Mouse (Mus musculus) liver, embryonic 14.5 days (tissue): ENCODE data around the gene Bcl7a. TPM values are rescaled to one million over a fixed set of nuclear protein-coding genes. Genes with fewer than 3 reads are reported as not detected.

Source experiments
- ATAC-seq: fragments of 200-750 bp; cut with Nextera tagmentation; 2 replicates; pipeline ENCODE4 v1.8.0; 2017; ENCODE audit warnings: moderate number of reproducible peaks, mild to moderate bottlenecking, moderate library complexity; ENCODE audit not compliant: insufficient read depth
- DNase-seq, 3 experiments: peaks; one replicate each; pipeline ENCODE4 v3.0.0-alpha.2; 2012 to 2013; ENCODE audit warnings: low read depth in 3 of 3, low spot score in 3 of 3
- H3K27ac ChIP-seq: fragments of 300-500 bp; sonication (generic); 2 replicates; pipeline ENCODE4 v1.5.1; 2014; ENCODE audit warnings: moderate library complexity, mild to moderate bottlenecking, control low read depth, inconsistent platforms
- H3K27me3 ChIP-seq: fragments of 300-500 bp; sonication (generic); 2 replicates; pipeline ENCODE4 v1.6.1; 2014; ENCODE audit warnings: mild to moderate bottlenecking, low read length, moderate library complexity; ENCODE audit not compliant: control insufficient read depth, insufficient read depth
- H3K36me3 ChIP-seq: fragments of 300-500 bp; sonication (generic); replicated peaks from 2 replicates; pipeline ENCODE4 v1.6.1; 2014; ENCODE audit warnings: low read depth; ENCODE audit not compliant: control insufficient read depth, insufficient read depth
- H3K4me1 ChIP-seq, 2 experiments: fragments of 200-500 bp in 1 of 2; fragments of 300-500 bp in 1 of 2; sonication (generic) in 1 of 2; replicated peaks; 2 replicates each; pipeline ENCODE4 v1.6.1; 2012 to 2014; ENCODE audit warnings: antibody characterized with exemption in 1 of 2, inconsistent platforms in 1 of 2, low read length in 1 of 2; ENCODE audit not compliant: control insufficient read depth in 2 of 2, insufficient read depth in 2 of 2
- H3K4me2 ChIP-seq: fragments of 300-500 bp; sonication (generic); 2 replicates; pipeline ENCODE4 v1.6.1; 2014; ENCODE audit warnings: low read depth, mild to moderate bottlenecking, control low read depth, moderate library complexity
- H3K4me3 ChIP-seq, 2 experiments: fragments of 200-500 bp in 1 of 2; fragments of 300-500 bp in 1 of 2; sonication (generic) in 1 of 2; 2 replicates each; pipeline ENCODE4 v1.5.1; 2012 to 2014; ENCODE audit warnings: low read depth in 2 of 2, low read length in 2 of 2, mild to moderate bottlenecking in 2 of 2, control low read depth in 1 of 2, inconsistent platforms in 1 of 2, moderate library complexity in 1 of 2; ENCODE audit not compliant: insufficient read depth in 1 of 2
- H3K9ac ChIP-seq: fragments of 300-500 bp; sonication (generic); replicated peaks from 2 replicates; pipeline ENCODE4 v1.6.1; 2014; ENCODE audit warnings: mild to moderate bottlenecking, control low read depth, moderate library complexity
- H3K9me3 ChIP-seq: fragments of 300-500 bp; sonication (generic); 2 replicates; pipeline ENCODE4 v1.6.1; 2016; ENCODE audit warnings: low read length, mixed read lengths; ENCODE audit not compliant: control insufficient read depth
- CTCF ChIP-seq: IDR thresholded peaks from 2 replicates; pipeline ENCODE4 v1.5.1; 2016; ENCODE audit warnings: antibody characterized with exemption, low read depth, control low read depth
- EP300 ChIP-seq: IDR thresholded peaks from 2 replicates; pipeline ENCODE4 v1.6.1; 2016; ENCODE audit warnings: antibody characterized with exemption, low read depth
- WGBS: fragments of 180-500 bp; shearing (Covaris S2); extraction: QIAGEN DNeasy Blood & Tissue Kit; methylation state at CpG from one replicate; pipeline ENCODE4 v1.1.7; 2014; ENCODE audit not compliant: insufficient replicate concordance; 5-methylcytosine and 5-hydroxymethylcytosine counted together
- polyA plus RNA-seq, 2 experiments: library from polyadenylated mRNA; depleted of rRNA in 1 of 2; stranded (reverse) in 1 of 2; unstranded in 1 of 2; fragments of >200 nt; fragmentation: Nextera tagmentation in 1 of 2; extraction: Ambion mirVana in 1 of 2; gene quantifications; 2 replicates each; pipeline versions ENCODE4 v1.2.1 to v1.2.3; 2012 to 2014

The Bcl7a gene
- polyA plus RNA-seq, 2 experiments: 4.6 to 5.6 TPM

DNA sequence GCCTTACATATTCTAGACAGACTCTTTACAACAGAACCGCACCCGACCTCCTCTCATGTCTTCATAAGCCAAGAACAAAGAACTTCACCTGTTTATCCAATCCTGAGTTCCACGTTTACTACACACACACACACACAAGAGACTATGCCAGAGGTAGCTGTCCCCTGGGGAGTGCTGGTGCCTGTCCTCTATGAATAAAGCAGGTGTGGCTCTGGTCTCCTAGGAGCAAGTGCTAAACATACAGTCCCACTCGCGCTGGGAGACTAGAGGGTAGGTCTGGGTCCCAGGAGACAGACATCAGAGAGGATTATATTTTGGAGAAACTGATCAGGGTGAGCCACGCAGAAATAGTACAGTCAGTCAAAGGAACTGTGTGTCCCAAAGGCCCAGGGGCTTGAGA lies 10.1 kb upstream of the Bcl7a start:
- ATAC-seq: no peak
- no peak overlapping the region for H3K4me2 ChIP-seq
- H3K27ac ChIP-seq: no peak overlapping the region
- no peak for DNase-seq
- H3K4me1 ChIP-seq: peaks cover 0 to under 1% of the 10 kb centered on the region in 2 experiments; a peak in 1 of 4 replicates
- TF ChIP-seq EP300 (no peak), CTCF (no peak)
- 74% methylated on average over 6 of the region's 6 CpGs for WGBS
- no peak overlapping the region for H3K4me3 ChIP-seq
- H3K9me3 ChIP-seq: no peaks in the 10 kb centered on the region
- no peaks in the 10 kb centered on the region for H3K36me3 ChIP-seq
- H3K9ac ChIP-seq: no peak overlapping the region
- H3K27me3 ChIP-seq: no peaks in the 10 kb centered on the region

DNA sequence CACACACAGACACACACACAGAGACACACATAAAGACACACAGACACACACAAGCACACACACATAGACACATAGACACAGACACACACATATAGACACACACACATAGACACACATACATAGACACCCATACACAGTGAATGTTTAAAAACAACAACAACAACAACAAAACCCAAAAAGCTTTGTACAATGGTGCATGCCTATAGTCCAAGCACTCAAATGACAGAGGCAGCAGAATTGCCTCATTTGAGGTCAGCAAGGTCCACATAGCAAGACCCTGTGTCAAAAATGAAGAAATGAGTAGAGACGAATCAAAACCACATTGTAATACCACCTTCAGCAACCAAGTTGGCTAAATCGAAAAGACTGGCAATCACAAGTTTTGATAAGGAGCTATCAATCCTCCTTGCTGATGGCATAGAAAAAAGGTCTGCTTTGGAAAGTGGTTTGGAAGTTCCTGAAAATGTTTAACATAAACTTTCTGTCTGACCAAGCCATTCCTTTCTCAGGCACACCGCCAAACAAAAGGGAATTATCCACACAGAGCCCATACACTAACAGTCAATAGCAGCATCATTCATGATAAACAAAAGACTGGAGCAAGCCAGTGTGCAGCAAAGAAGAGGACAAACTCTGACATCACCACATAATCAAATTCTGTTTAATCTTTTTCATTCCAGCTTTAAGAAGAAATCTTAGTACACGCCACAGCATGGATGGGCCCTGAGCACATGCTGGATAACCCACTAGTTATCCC lies 7.3 kb upstream of the Bcl7a start:
- Histone ChIP-seq H3K36me3 (no peaks in the 10 kb centered on the region), H3K9ac (no peak overlapping the region), H3K27me3 (no peaks in the 10 kb centered on the region), H3K4me3 (no peak overlapping the region), H3K4me1 (peaks cover 0 to 4% of the 10 kb centered on the region in 2 experiments; a peak in 1 of 4 replicates), H3K4me2 (no peak overlapping the region), H3K27ac (no peak overlapping the region), H3K9me3 (no peaks in the 10 kb centered on the region)
- no peak for DNase-seq
- no peak for ATAC-seq
- no peak for TF ChIP-seq EP300
- no peak for TF ChIP-seq CTCF
- WGBS: 58% methylated on average over 4 of the region's 4 CpGs

DNA sequence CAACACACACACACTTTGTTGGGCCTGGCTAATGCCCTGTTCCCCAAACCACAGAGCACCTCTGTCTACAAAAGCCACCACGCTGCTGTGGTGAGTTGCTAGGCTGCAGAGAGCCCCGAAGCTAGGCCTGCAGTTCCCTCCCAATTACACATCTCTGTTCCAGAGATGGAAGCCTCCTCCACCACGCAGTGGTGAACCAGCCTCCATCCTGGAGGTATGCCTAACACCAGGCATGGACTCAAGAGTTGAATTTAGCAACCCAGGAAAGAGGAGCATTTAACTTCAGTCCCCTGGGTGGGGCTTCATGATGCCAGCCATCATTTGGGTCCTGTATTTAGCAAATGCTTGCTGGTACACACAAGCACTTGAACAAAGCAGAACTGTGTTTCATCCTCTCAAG lies 5.2 kb upstream of the Bcl7a start:
- ATAC-seq: no peak
- no peaks in the 10 kb centered on the region for H3K27me3 ChIP-seq
- no peak for DNase-seq
- no peaks in the 10 kb centered on the region for H3K36me3 ChIP-seq
- H3K4me2 ChIP-seq: no peak overlapping the region
- WGBS: 48% methylated on average over 3 of the region's 3 CpGs
- TF ChIP-seq CTCF (no peak), EP300 (no peak)
- no peaks in the 10 kb centered on the region for H3K9me3 ChIP-seq
- no peak overlapping the region for H3K27ac ChIP-seq
- peaks cover 2 to 5% of the 10 kb centered on the region in 2 experiments; a peak in 2 of 4 replicates for H3K4me1 ChIP-seq
- no peak overlapping the region for H3K4me3 ChIP-seq
- H3K9ac ChIP-seq: no peak overlapping the region

DNA sequence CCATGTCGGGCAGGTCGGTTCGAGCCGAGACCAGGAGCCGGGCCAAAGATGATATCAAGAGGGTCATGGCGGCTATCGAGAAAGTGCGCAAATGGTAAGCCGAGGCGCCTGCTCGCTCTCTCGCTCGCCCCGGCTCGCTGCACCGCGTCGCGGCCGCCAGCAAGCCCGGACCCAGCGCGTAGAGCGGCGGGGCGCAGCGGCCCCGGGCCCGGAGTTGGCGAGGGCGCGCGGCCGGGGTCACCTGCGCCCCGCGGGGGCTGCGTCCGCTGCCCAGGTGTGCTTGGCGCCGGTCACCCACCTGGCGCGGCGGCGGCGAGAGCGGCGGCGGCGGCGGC lies 961 bp downstream of the Bcl7a start:
- Histone ChIP-seq H3K36me3 (no peaks in the 10 kb centered on the region), H3K4me1 (peaks cover 7 to 10% of the 10 kb centered on the region in 2 experiments; a peak in 2 of 4 replicates), H3K4me2 (peak overlapping the region; percentile 81), H3K27me3 (no peaks in the 10 kb centered on the region), H3K9ac (peak overlapping the region; percentile 82), H3K9me3 (no peaks in the 10 kb centered on the region), H3K27ac (peak overlapping the region; percentile 67), H3K4me3 (peak overlapping the region; percentile 84 to 88)
- ATAC-seq (peak; percentile 41), DNase-seq (no peak)
- TF ChIP-seq EP300 (no peak), CTCF (no peak)
- under 1% methylated on average over 51 of the region's 51 CpGs for WGBS

DNA sequence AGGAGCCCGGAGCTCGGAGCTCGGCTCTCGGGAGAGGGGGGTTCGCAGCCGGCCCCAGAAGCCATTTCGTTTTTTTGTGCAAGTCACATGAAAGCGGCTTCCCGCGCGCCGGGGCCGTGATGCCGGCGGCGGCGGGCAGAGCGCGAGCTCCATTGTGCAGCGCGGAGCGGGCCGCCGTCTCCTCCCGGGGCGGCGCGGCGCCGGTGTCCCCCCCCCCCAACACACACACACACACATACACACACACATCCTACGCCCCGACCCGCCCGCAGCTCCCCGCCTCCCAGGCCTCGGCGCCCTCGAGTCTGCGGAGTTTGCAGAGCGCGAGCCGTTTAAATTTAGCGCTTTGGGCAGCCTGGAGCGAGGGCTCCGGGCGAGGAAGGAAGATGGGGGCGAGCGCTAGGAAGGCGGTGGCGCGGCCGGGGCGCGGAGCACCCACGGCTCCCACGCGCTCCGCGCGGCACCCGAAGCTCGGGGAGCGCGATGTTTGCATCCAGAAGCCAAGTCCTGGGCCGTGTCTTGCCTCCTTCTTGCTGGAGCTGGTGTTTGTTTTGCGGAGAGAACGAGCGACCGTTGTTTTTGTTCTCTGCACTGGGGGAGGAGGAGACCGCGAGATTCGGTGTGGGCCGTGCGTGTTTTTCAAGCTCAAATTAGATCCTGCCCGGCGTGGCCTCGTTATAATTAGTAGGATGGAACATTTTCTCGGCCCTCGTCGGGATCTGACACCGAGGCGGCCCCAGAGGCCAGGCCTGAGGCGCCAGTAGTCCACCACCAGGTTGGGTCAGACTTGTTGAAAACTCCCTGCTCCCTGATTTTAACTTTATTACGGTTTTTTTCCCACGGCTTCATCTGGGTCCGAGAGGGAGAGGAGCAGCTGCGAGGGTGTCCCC lies 1.6 kb downstream of the Bcl7a start:
- Histone ChIP-seq H3K4me1 (peaks cover 7 to 10% of the 10 kb centered on the region in 2 experiments; a peak in 2 of 4 replicates), H3K4me2 (peak overlapping the region; percentile 81), H3K9ac (peak overlapping the region; percentile 82), H3K27me3 (no peaks in the 10 kb centered on the region), H3K27ac (peak overlapping the region; percentile 67), H3K36me3 (no peaks in the 10 kb centered on the region), H3K9me3 (no peaks in the 10 kb centered on the region), H3K4me3 (peak overlapping the region; percentile 84 to 88)
- under 1% methylated on average over 76 of the region's 87 CpGs for WGBS
- TF ChIP-seq CTCF (no peak), EP300 (no peak)
- ATAC-seq: peak; percentile 51; the same call in 1 of the 2 replicates
- peak in 2 of 3 experiments; percentile 17 to 33 for DNase-seq
